Mouse (Mus musculus) ovary, adult 2 months (tissue): Measurements from ENCODE around the gene Cyp4a29. TPM values are rescaled to one million over a fixed set of nuclear protein-coding genes. Genes with fewer than 3 reads are reported as not detected.

ENCODE experiments used
- polyA plus RNA-seq: library from polyadenylated mRNA; depleted of rRNA; stranded (reverse); fragments of >200 nt; gene quantifications from 2 replicates; pipeline ENCODE4 v1.2.3, GENCODE M21; 2012; rRNA removed

The Cyp4a29 gene
- not detected in 2 replicates for polyA plus RNA-seq

GRCm38 (mm10) chr4:115241784-115242183 lies at the start of gene Cyp4a29:
Gene Cyp4a29 (plus strand): TSS chr4:115242084.

GRCm38 (mm10) chr4:115298746-115299145 lies 56.9 kb downstream of the Cyp4a29 start, which contains the start of gene Cyp4a12a:
Gene Cyp4a12a (plus strand): TSS chr4:115299046.

Other genes with a start within 250 kb of the Cyp4a29 start
- 1.3 and 2.2 TPM in 2 replicates for gene Stil, start 241.9 kb upstream of the Cyp4a29 start, polyA plus RNA-seq
- gene Tal1, start 185.7 kb upstream of the Cyp4a29 start, polyA plus RNA-seq, result 4.4 and 6.1 TPM in 2 replicates
- 48.6 and 49.3 TPM in 2 replicates for gene Pdzk1ip1, start 153.4 kb upstream of the Cyp4a29 start, polyA plus RNA-seq
- 0.03 TPM in 1 of 2 replicates, not detected in the other for gene Cyp4x1, start 107.8 kb upstream of the Cyp4a29 start, polyA plus RNA-seq
- 0.11 TPM in 1 of 2 replicates, not detected in the other for gene Cyp4a12a, start 57.0 kb downstream of the Cyp4a29 start, polyA plus RNA-seq
- gene Cyp4a12b, start 169.5 kb downstream of the Cyp4a29 start, polyA plus RNA-seq, result not detected in 2 replicates
- not detected in 2 replicates for gene Cyp4a30b, start 210.5 kb downstream of the Cyp4a29 start, polyA plus RNA-seq